Mouse (Mus musculus): Measurements from ENCODE around the gene Vax1. TPM values are rescaled to one million over a fixed set of nuclear protein-coding genes. Genes with fewer than 3 reads are reported as not detected.

Vax1 gene
- total RNA-seq, 2 experiments from 2014 or later: not detected

DNA sequence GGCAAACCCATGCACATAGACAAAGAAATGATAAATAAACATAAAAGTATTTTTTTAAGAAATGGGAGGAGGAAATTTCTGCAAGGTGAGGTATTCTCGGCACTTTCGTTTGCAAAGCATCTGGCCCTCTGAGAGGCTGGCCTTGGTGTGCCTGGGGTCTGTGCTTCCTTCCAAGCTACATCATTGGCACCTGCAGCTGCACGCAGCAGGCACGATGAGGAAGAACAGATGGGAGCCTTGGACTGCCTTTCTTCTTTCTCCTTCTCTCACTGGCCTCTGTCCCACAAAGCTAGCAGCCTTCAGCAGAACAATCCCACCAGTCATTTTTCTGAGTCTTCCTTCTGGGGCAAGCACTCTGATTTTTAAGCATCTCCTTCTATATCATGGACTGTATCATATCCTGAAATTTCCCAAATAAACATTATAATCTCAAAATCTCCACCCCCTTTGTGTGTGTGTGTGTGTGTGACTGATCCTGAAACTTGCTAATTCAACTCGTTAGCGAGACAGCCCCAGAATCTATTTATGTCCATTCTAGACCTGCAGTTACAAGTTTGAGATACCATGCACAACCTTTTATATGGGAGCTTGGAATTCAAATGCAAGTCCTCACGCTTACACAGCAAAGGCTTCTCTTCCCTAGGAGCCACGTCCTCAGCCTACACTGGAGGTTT, 41.2 kb downstream of the Vax1 start:
- Histone ChIP-seq H3K27ac (no peak overlapping the region), H3K4me3 (no peak overlapping the region)
- DNase-seq: no peak
- intact Hi-C loops (cut with DNase I): no loop called here
- TF ChIP-seq CTCF (IDR thresholded peaks at IDR 0.05): no peak

DNA sequence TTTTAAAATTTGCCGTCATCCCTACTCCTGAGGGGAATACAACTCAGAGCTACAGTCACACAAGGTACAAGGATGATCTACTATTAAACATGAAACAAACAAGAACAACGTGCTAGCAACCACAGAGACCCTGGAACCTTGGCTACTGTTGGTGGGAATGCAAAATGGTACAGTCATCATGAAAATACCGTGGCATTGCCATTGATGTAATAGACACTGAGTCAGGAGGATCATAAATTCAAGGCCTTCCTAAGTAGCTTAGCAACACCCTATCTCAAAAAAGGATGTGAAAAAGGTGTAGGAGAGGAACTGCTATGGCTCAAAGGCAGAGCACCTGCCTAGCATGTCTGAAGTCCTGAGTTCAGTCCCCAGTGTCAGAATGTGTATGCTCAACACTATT, 42.4 kb downstream of the Vax1 start:
- no peak for TF ChIP-seq CTCF (IDR thresholded peaks at IDR 0.05)
- intact Hi-C loops (cut with DNase I): no loop called here
- H3K4me3 ChIP-seq: no peak overlapping the region

More for the DNA sequence above, 42.4 kb downstream of the Vax1 start:
- H3K27ac ChIP-seq: no peak overlapping the region
- no peak for DNase-seq

Other genes with a start within 250 kb of the Vax1 start
- gene Eno4, start 226.6 kb downstream of the Vax1 start, total RNA-seq (2021): not detected
- gene Hspa12a, start 226.4 kb downstream of the Vax1 start, total RNA-seq (2021): 1 to 10 TPM; 4.4 to 5.7 TPM
- under 1 TPM; 0.67 to 0.99 TPM for gene Shtn1, start 94.0 kb downstream of the Vax1 start, total RNA-seq (2021)
- not detected for gene Kcnk18, start 49.2 kb upstream of the Vax1 start, total RNA-seq (2021)
- under 1 TPM; 0.08 to 0.10 TPM for gene Slc18a2, start 90.8 kb upstream of the Vax1 start, total RNA-seq (2021)
- 100 to 1,000 TPM; 256 to 333 TPM for gene Rps12-ps3, start 152.2 kb upstream of the Vax1 start, total RNA-seq (2021)
- gene Pdzd8, start 175.7 kb upstream of the Vax1 start, total RNA-seq (2021): 10 to 100 TPM; 12.1 to 17.8 TPM

Data from gastrocnemius, adult 2 months (tissue).